Mouse (Mus musculus): ENCODE measurements around the gene Crybb1.

DNA sequence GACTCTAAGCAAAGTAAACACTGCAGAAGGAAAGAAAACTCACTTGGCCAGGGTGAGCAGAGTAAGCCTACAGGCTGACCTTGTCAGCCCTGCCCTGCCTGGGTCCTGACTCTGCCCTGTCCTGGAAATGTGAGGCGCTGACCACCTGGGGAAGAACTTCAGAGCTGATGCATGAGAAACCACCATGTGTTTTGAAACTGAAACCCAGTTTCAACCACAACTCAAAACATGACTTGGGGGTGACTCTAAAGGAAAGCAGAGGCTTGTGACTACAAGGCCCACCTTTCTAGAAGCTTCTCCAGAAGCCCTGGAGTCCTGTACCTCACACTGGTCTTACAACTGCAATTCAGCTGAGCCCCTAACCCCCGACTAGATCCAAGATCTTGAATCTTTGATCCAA, 17.3 kb downstream of the Crybb1 start:
- no peak for TF ChIP-seq CTCF (IDR thresholded peaks at IDR 0.05; ENCODE audit: extremely low read depth, insufficient read depth, insufficient read length, insufficient replicate concordance)
- no peak for TF ChIP-seq POLR2A (IDR thresholded peaks at IDR 0.05; ENCODE audit: low read depth, low read length)
